Mouse (Mus musculus): Measurements from ENCODE around the gene Dnaic2.

Dnaic2 gene

DNA sequence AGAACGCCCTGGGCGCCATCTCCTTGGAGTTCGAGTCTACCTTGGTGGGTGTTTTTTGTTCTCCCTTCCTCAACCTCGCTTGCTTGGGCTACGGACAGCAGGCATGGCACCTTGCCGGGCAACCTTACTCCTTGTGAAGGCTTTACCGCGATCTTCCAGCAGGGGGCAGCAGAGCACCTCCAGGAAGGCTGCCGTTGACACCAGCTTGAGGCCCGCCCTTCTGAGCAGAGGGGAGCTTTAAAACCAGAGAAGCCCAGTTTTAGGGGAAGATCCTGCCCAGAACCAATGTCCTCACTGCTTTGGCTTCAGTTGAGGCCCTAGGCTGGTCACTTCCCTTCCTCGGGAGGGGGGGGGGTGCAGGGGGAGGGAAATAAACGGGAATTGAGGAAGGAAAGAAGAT is 17.9 kb downstream of the Dnaic2 start:
- in situ Hi-C loops (cut with MboI, MseI) = no loop called here

DNA sequence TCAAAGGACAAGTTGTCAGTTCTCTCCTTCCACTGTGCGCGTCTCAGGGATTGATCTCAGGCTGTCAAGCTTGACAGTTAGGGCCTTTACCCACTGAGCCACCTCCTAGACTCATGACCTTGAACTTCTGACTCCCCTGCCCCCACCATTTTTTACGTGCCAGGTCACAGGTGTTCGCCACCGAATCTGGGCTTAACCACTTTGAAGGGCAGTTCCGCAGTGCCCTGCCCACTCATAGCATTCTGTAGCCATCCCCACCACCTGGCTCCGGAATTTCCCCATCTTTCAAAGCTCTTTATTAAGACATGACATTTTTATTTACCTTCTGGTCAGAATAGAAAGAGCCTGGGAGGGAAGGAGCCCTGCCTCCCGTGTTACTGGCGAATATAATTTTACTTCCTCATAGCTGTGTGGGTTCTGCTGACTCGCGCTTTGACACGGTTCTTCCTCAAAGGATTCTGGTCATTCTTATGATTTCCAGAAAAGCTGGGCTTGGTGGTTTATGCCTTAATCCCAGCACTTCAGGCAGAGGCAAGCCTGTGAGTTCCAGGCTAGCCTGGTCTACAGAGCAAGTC is 20.4 kb downstream of the Dnaic2 start:
- in situ Hi-C loops (cut with MboI, MseI) = no loop called here

DNA sequence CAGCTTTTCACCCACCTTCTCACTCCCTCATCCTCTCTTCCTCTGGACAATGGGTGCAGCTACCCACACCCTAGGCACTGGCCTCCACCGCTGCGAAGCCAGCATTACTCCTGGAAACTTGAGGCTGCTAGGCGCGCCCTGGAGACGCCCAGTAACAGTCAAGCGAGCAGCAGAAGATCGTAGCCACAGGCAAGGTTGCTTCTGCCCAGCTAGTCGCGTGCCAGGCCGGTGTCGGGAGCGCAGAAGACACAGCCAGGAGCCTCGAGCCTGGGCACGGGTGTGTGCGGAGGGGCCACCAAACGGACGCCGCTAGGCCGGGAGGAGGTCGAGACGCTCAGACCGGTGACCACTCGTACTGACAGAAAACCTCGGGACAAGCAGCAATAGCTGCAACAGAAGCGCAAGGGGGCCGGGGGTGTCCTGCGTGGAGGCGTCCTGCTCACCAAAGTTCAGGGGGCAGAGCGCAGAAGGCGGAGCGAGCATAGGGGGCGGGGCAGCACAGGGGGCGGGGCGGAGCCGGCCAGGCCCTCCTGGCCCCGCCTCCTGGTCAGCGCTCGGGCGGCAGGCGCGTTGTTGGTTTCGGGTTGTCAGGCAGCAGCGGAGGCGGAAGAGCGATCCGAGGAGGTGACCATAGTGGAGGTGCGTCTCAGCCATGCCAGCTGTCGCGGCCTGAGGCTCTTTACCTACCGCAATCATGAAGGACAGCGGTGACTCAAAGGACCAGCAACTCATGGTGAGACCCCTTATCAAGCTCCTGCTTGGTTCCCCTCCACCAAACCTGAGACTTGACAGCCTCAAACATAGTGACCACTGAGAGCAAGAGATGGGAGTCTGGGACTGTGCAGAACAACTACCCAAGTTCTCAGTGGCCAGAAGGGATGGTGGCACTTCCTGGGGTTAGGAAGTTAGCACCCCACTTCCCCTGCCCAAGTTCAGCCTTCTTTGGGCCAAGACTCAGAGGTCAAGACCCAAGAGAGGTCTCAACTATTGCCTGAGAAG is 37.9 kb downstream of the Dnaic2 start, which contains the start of gene Kif19a:
Kif19a (plus strand) TSS at position 569 of the 999 bp plus-strand sequence.
- in situ Hi-C loops (cut with MboI, MseI) = no loop called here

DNA sequence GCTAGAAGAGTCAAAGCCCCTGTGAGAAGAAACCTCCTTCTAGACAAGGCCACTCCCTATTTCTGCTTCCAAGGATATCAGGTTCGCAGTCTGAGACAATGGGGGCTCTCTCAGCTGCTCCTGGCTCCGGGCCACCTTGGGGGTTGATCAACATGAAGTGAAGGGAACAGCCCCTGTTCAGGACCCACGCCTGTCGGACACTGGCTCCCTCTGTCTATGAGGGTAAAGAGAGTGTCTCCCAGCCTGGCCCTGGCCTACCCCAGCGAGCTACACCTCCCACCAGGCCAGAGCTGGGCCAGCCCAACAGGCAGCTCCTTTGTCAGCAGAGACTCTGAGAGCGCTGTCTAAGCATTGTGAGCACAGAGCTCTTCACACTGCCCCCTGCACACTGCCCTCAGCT is 42.7 kb downstream of the Dnaic2 start:
- in situ Hi-C loops (cut with MboI, MseI) = no loop called here

DNA sequence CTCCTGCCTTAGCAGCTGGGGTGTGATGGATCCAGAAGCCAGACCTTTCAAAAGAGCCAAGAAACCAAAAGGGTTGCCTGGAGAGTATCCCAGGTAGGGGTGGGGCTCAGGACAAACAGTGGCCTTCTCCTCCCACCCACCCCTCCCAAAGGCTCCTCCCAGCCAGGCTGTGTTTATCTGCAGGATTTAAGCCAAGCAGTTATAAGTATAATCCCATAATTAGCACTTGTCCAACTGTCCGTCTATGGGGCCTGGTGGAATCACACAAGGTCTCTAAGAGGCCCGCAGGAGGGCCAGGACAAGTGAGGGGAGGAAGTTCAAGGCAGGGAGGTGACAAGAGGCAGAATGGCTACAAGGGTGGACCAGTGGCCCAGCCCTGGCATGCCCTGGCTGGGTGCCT is 44.7 kb downstream of the Dnaic2 start:
- in situ Hi-C loops (cut with MboI, MseI) = no loop called here

DNA sequence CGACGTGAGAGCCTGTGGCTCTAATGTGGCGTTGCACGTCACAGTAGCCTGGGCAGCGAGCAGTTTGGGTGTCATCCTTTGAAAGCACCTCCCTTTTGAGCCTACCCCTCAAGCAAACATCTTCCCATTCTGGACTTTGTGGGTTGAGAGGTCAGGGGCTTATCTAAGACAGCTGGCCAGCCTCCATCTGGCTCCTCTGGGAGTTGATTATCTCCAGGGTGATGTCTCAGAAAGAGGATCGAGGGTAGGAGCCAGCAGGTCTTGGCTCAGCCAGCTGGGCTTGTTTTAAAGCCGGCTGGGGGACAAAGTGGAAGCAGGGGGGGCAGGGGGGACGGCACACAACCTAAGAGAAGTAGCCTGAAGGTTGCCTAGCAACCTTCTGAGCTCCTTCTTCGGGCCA is 52.9 kb downstream of the Dnaic2 start:
- in situ Hi-C loops (cut with MboI, MseI) = no loop called here

DNA sequence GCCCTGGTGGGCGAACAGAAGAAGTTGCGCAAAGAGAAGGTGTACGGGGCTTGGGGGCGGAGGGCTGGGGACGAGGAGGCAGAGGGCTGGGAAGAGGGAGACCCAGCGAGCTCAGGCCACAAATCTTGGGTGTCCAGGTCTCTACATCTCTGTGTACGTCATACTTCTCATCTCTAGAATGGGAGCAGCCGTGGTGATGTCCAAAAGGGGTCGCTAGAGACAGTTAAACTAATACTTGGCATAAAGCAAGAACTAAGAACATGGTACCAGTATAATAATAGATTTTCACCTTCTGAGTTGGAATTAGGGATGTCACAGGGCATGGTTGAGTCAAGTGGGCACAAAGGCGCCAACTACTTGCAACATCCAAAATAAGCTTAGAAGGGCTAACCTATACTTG is 58.7 kb downstream of the Dnaic2 start:
- in situ Hi-C loops (cut with MboI, MseI) = no loop called here

DNA sequence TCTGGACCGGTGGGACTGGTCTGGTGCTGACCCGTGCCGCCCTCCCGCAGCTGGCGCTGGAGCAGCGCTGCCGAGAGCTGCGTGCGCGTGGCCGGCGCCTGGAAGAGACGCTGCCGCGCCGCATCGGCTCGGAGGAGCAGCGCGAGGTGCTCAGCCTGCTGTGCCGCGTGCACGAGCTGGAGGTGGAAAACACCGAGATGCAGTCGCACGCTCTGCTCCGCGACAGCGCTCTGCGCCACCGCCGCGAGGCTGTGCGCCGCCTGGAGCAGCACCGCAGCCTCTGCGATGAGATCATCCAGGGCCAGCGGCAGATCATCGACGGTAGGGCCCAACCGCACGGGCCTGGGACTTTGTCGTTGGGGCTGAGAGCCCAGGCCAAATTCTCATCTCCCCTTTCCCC is 59.1 kb downstream of the Dnaic2 start:
- in situ Hi-C loops (cut with MboI, MseI) = no loop called here

DNA sequence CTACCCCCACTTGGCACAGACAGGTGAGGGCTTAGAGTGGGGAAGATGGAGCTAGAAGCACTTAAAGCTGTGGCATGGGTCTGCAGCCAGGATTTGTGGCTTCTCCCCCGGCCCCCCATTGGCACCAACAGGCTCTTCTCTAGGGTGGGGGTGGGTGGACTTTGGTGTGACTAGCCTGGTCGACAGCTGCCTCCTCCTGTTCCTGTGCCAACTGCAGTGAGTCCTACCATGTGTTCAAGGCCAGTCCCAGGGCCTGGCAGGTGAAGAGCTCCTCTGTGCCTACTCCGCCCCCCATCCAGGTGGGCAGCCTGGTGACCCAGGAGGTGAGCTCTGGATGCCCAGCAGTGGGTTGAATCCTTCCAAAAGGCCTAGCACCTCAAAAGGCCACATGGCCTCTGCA is 60.4 kb downstream of the Dnaic2 start:
- in situ Hi-C loops (cut with MboI, MseI) = no loop called here

DNA sequence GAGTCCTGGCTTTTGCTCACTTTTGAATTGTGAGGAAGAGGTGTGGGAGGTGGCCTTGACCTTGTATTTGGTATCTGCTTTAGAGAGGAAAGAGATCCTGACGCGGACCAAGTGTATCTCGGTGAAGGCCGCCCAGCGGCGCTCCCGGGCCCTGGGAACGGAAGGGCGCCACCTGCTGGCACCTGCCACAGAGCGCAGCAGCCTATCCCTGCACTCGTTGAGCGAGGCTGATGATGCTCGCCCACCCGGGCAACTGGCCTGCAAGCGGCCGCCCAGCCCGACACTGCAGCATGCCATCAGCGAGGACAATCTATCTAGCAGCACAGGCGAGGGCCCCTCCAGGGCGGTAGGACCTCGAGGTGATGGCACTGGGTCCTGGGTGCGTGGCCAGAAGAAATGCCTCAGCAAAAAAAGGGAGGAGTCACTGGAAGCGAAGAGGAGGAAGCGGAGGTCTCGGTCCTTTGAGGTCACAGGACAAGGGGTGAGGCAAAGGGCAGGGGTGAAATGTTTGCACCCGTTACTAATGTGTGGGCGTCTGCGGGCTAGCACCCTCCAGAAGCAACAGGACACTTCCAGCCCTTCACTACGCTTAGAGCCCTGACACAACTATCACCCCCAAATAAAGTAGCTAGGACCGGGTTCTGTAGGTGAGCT is 62.0 kb downstream of the Dnaic2 start:
- in situ Hi-C loops (cut with MboI, MseI) = no loop called here

DNA sequence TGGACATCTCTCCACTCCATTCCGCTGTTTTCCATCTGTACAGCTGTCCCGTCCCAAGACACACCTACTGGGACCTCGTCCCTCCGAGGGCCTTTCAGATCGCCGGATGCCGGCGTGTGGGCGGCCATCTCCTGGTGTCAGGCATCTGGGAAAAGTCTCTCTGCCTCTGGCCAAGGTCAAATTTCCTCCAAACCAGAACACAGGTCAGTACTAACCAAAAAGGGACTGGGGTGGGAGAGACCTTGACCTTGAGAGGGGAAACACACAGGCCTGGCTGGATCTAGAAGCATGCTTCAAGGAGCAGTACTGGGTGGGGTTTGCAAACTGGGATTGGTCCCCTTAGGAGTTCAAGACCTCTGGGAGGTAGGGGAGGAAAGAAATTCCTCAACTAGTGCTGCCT is 62.5 kb downstream of the Dnaic2 start:
- in situ Hi-C loops (cut with MboI, MseI) = no loop called here

DNA sequence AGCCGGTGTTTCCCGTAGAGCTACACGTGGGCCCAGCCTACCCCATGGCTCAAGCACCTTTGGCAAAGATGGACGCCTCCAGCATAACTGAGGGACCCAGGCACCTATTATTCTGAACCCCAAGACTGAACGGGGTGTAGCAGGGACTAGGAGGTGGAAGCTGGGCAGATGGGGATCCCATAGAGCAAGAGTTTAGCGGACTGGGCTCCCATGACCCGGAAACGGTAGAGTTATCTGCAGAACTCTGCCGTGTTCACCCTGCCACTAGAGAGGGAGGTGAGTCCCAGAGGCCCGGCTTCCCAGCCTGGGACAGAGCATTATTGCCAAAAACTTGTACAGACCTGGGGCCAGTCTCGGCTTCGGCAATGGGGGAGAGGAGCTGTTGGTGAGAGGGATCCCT is 63.0 kb downstream of the Dnaic2 start:
- in situ Hi-C loops (cut with MboI, MseI) = no loop called here

DNA sequence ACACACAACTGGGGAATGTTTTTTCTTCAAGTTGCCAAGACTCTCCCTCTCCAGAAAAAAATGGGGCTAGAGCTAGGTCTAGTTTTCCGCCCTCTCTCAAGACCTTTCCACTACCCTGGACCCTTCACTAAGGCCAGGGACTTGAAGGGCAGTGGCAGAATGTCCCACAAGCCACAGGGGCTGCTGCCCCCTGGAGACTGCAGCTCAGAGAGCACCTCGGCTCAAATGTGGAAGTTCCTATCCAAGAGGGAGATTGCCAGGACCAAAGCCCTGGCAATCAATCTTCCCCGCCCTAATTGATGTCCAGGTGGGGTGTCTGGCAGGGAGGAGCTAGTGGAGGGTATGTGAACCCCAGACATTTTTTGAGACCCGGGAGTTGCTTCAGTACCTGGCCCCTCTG is 63.6 kb downstream of the Dnaic2 start:
- in situ Hi-C loops (cut with MboI, MseI) = no loop called here

DNA sequence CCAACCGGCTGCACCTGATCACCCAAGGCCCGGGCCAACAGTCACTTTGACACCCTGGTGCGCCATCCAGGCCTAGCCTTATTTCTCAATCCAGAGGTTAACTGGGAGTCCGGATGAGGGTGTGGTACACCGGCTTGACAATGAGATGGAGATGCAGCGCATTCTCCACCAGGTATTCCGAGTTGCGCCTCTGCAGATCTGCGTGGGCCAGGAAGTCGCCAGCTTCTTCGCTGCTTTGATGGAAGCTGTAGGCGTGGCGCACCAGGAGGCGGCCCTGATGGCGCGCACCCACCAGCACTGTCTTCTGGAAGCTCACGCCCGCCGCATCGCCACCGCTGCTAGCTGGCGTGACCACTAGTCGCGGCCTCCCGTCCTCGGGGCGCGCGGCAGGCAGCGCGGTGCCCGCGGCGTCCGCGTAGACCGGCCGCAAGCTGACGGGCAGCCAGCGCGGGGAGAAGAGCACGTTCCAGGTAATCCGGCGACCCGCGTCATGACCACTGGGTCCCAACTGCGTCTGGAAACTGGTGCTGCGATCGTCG is 64.2 kb downstream of the Dnaic2 start:
- in situ Hi-C loops (cut with MboI, MseI) = no loop called here

DNA sequence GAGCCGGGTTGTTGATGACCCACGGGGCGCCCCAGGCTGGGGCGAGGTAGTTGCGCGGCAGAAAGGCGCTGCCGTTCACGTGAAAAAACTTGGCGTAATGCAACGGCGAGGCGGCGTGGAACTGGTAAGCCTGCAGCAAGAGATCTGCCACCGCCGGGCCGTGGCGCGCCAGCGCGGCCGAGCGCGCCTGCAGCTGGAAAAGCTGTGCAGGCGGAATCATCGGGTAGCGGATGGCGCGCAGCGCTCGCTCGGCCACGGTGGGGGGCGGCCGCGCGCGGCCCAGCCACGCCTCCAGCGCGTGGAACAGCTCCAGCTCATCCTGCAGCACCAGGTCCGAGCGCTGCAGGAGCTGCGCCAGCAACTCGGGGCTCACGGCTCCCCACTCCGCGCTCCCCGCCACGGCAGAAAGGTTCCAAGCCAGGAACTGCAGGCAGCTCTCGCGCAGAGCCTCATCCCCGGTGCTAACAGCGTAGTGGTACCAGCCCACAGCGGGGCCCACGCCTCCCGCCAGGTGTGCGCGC is 64.7 kb downstream of the Dnaic2 start:
- in situ Hi-C loops (cut with MboI, MseI) = no loop called here

DNA sequence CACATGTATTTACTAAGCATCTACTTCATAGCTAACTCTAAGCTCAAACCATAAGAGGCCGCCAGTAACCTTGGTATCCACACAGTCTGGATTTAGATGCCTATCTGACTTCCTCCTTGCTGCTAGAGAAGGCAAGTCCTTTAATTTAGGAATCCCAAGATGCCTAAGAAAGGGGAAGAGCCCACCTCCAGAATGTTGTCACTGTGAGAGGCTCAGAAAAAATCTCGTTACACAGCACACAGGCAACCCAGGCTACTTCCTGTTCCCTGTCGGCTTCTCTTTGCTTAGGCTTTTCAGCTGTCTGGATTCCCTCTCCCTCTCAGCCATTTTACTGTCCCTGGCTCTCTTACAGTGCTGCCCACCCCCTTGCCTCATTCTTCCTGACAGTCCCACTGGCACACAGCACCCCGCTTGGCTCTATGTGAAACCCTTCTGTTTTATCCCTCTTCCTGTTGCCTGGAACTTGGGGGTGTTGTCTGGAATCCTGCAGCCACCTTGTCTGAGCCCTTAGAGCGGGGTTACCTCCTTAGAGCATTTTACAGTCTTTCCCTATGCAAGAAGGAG is 65.8 kb downstream of the Dnaic2 start:
- in situ Hi-C loops (cut with MboI, MseI) = no loop called here

DNA sequence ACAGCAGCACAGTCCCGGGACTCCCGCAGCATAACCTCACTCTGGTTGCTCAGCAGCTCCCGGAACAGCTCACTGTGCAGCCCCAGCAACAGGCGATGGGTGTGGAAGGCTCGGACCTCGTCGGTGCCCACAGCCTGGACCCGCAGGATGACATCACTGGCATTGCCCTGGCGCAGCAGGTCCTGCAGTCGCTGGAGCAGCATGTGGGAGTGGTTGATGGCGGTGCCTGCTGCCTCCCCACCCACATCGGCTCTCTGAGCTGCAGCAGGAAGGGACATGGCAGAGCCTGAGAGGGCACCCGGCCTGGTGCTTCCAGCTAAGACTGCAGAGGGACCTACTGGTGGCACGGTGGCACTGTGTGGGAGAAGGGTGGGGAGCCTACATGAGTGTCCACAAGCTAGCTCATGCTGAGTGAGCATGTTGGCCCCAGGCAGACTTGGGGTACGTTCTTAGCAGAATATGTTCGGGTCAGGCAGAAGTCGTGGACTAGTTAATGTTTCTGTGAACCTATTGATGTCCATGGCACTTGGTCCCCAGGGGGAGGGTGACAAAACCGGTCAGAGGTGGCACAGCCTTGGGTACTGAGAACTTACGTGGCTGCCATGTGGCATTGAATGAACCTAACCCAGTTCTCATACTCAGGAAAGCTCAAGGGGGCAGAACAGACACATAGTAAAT is 66.8 kb downstream of the Dnaic2 start:
- in situ Hi-C loops (cut with MboI, MseI) = no loop called here

DNA sequence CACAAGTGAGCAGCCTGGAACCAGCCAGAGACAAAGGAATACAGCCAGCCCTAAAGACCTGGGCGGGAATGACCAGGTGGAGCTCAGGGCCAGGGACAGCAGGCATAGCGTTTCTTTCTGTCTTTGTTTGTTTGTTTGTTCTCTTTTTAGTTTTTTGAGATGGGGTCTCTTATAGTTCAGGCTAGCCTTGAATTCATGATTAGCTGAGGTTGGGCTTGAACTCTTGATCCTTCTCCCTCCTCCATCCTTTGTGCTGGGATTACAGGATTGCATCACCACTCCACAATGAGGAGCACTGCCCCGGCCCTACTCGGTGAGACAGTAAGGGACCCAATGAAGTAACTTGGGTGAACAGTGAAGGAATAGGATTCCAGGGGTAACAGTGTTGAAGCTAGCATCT is 67.5 kb downstream of the Dnaic2 start:
- in situ Hi-C loops (cut with MboI, MseI) = no loop called here

DNA sequence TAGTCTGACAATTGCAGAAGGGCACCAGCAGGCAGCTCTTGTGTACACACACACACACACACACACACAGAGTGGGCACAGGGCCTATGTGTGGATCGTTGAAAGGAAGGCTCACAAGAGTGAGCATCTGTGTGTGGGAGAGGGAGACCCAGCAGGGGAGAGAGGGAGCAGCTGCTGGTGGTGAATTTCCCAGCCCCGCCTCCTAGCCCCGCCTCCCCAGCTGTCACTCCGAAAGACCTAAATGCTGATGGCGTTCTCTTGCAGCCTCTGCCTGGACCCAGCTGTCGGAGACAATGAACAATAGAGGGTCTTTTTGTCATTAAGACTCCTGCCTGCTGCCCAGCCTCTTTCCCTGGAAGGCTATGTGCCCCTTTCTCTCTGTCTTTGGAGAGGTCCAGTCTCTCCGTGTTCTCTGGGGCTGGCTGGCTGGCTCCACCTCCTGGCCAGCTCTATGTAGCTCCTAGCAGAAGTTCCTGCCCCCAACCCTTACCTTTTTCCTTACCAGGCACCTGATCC is 68.1 kb downstream of the Dnaic2 start:
- in situ Hi-C loops (cut with MboI, MseI) = no loop called here

DNA sequence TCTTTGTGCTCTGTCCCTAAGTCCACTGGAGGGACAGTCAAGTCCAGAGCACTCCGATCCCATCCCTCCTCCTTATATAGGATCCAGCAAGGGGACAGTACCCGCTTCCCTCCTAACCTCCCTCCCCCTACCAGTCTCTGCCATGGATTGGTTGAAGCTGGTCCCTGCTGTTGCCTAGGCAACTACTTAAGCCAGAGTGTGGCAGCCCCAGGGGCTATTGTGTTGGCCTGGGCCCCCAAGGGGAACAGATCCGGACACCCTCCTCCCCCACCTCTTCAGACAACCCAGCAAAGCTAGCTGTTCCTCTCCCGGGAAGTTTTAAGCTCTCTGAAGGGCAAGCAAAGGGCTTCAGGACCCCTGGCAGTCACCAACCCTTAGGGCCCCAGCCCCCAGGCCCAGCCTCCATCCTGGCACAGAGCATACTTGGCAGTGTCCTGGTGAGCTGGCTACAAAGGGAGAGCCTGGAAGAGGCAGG is 68.7 kb downstream of the Dnaic2 start, which contains the start of gene Btbd17:
Btbd17 (minus strand) TSS at position 98 of the 475 bp plus-strand sequence.
- in situ Hi-C loops (cut with MboI, MseI) = no loop called here

DNA sequence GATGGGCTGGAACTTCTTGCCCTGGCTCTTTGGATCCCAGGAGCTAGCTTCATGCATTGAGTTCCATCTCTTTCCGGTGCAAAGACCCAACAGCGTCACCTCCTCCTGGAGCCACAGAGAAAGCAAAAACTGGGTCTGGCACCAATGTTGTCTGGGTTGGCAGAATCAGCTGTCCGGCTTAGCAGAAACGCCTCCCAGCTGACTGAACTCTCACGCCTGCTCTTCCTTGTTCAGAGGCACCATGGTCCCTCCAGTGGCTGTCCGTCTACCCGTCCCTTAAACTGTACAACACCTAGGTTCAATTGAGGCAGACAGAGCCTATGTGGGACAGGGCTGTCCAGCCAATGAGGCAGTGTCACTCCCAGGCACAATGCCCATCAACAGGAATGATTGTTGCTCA is 70.0 kb downstream of the Dnaic2 start:
- in situ Hi-C loops (cut with MboI, MseI) = no loop called here

Measured in T-helper 1 cell (primary cell).